Mouse (Mus musculus) hindbrain, embryonic 16.5 days (tissue): ENCODE measurements around the gene Bhmt. TPM values are rescaled to one million over a fixed set of nuclear protein-coding genes. Genes with fewer than 3 reads are reported as not detected.
A peak's percentile ranks its signal among the peaks of the same experiment; 100 is the strongest.
"Not testable (repeated sequence)": the region's sequence is repeated elsewhere in the genome, so short reads cannot be mapped to it uniquely, and the experiment has no call there.

ENCODE experiments used
- ATAC-seq: fragments of 200-750 bp; cut with Nextera tagmentation; 2 replicates; pipeline ENCODE4 v1.8.0; 2017; ENCODE audit warnings: moderate TSS enrichment, moderate library complexity
- H3K27ac ChIP-seq: fragments of 300-500 bp; sonication (generic); 2 replicates; pipeline ENCODE4 v1.5.1; 2014; ENCODE audit warnings: low read depth, mild to moderate bottlenecking, control low read depth, low read length, moderate library complexity
- H3K27me3 ChIP-seq: fragments of 300-500 bp; sonication (generic); replicated peaks from 2 replicates; pipeline ENCODE4 v1.6.1; 2014; ENCODE audit warnings: low read length; ENCODE audit not compliant: control insufficient read depth, insufficient read depth
- H3K36me3 ChIP-seq: fragments of 300-500 bp; sonication (generic); 2 replicates; pipeline ENCODE4 v1.6.1; 2014; ENCODE audit warnings: mild to moderate bottlenecking, low read length, moderate library complexity, mixed read lengths; ENCODE audit not compliant: control insufficient read depth, insufficient read depth
- H3K4me1 ChIP-seq: fragments of 300-500 bp; sonication (generic); 2 replicates; pipeline ENCODE4 v1.6.1; 2014; ENCODE audit warnings: low read depth, low read length; ENCODE audit not compliant: control insufficient read depth, insufficient read depth
- H3K4me2 ChIP-seq: fragments of 300-500 bp; sonication (generic); 2 replicates; pipeline ENCODE4 v1.6.1; 2014; ENCODE audit warnings: mild to moderate bottlenecking, low read length, control low read depth, moderate library complexity
- H3K4me3 ChIP-seq: fragments of 300-500 bp; sonication (generic); 2 replicates; pipeline ENCODE4 v1.5.1; 2014; ENCODE audit warnings: mild to moderate bottlenecking, low read length, control low read depth, moderate library complexity
- H3K9ac ChIP-seq: fragments of 300-500 bp; sonication (generic); 2 replicates; pipeline ENCODE4 v1.6.1; 2014; ENCODE audit warnings: low read depth, mild to moderate bottlenecking, control low read depth, low read length, moderate library complexity
- H3K9me3 ChIP-seq: fragments of 300-500 bp; sonication (generic); 2 replicates; pipeline ENCODE4 v1.6.1; 2014; ENCODE audit warnings: mild to moderate bottlenecking, low read length, moderate library complexity; ENCODE audit not compliant: control insufficient read depth
- WGBS: fragments of 180-500 bp; shearing (Covaris S2); extraction: QIAGEN DNeasy Blood & Tissue Kit; methylation state at CpG from one replicate; pipeline ENCODE4 v1.1.7; 2014; 5-methylcytosine and 5-hydroxymethylcytosine counted together
- polyA plus RNA-seq: library from polyadenylated mRNA; unstranded; fragments of >200 nt; fragmentation: Nextera tagmentation; extraction: Ambion mirVana; gene quantifications from 2 replicates; pipeline ENCODE4 v1.2.1, GENCODE M21; 2015

The Bhmt gene
- polyA plus RNA-seq, 1 experiment from 2014 or later = 0.68 TPM

GRCm38 (mm10) chr13:93613771-93614170, 24.0 kb downstream of the Bhmt start:
- no peak overlapping the region for H3K9ac ChIP-seq
- H3K9me3 ChIP-seq = no peaks in the 10 kb centered on the region
- no peak overlapping the region for H3K4me2 ChIP-seq
- ATAC-seq = no peak
- no peaks in the 10 kb centered on the region for H3K4me1 ChIP-seq
- H3K27me3 ChIP-seq = no peaks in the 10 kb centered on the region
- 66% methylated on average over 4 of the region's 4 CpGs for WGBS
- H3K4me3 ChIP-seq = no peak overlapping the region
- H3K36me3 ChIP-seq = no peaks in the 10 kb centered on the region
- no peak overlapping the region for H3K27ac ChIP-seq

GRCm38 (mm10) chr13:93612660-93613607, 24.8 kb downstream of the Bhmt start:
- 57% methylated on average over 19 of the region's 19 CpGs for WGBS
- ATAC-seq = peak; percentile 75
- Histone ChIP-seq H3K4me2 (no peak overlapping the region), H3K9ac (no peak overlapping the region), H3K4me1 (no peaks in the 10 kb centered on the region), H3K36me3 (no peaks in the 10 kb centered on the region), H3K9me3 (no peaks in the 10 kb centered on the region), H3K27me3 (no peaks in the 10 kb centered on the region), H3K27ac (no peak overlapping the region), H3K4me3 (no peak overlapping the region)

- Histone ChIP-seq H3K9ac (no peak overlapping the region), H3K4me2 (no peak overlapping the region), H3K36me3 (no peaks in the 10 kb centered on the region), H3K9me3 (no peaks in the 10 kb centered on the region), H3K4me1 (no peaks in the 10 kb centered on the region), H3K27me3 (no peaks in the 10 kb centered on the region), H3K4me3 (no peak overlapping the region), H3K27ac (no peak overlapping the region)
- WGBS = 86% methylated on average over 2 of the region's 2 CpGs
- ATAC-seq = no peak
Observed at GRCm38 (mm10) chr13:93608476-93608875, 29.3 kb downstream of the Bhmt start.

GRCm38 (mm10) chr13:93607701-93608100, 30.1 kb downstream of the Bhmt start:
- no peaks in the 10 kb centered on the region for H3K9me3 ChIP-seq
- H3K36me3 ChIP-seq = no peaks in the 10 kb centered on the region
- no peaks in the 10 kb centered on the region for H3K27me3 ChIP-seq
- H3K4me1 ChIP-seq = no peaks in the 10 kb centered on the region
- H3K9ac ChIP-seq = no peak overlapping the region
- no peak overlapping the region for H3K27ac ChIP-seq
- no peak for ATAC-seq
- 98% methylated on average over 3 of the region's 3 CpGs for WGBS
- H3K4me2 ChIP-seq = no peak overlapping the region
- H3K4me3 ChIP-seq = no peak overlapping the region

- ATAC-seq = no peak
- Histone ChIP-seq H3K4me2 (no peak overlapping the region), H3K9me3 (no peaks in the 10 kb centered on the region), H3K36me3 (no peaks in the 10 kb centered on the region), H3K9ac (no peak overlapping the region), H3K27me3 (no peaks in the 10 kb centered on the region), H3K27ac (no peak overlapping the region), H3K4me1 (no peaks in the 10 kb centered on the region), H3K4me3 (no peak overlapping the region)
- WGBS = 72% methylated on average over 13 of the region's 13 CpGs
Observed at GRCm38 (mm10) chr13:93606868-93607578, 30.7 kb downstream of the Bhmt start.

GRCm38 (mm10) chr13:93604698-93605097, 33.1 kb downstream of the Bhmt start:
- Histone ChIP-seq H3K4me2 (no peak overlapping the region), H3K9me3 (no peaks in the 10 kb centered on the region), H3K4me3 (no peak overlapping the region), H3K36me3 (no peaks in the 10 kb centered on the region), H3K9ac (no peak overlapping the region), H3K27ac (no peak overlapping the region), H3K4me1 (no peaks in the 10 kb centered on the region), H3K27me3 (no peaks in the 10 kb centered on the region)
- no peak for ATAC-seq
- WGBS = 78% methylated on average over 4 of the region's 4 CpGs

GRCm38 (mm10) chr13:93601527-93601926, 36.2 kb downstream of the Bhmt start:
- 88% methylated on average over 11 of the region's 11 CpGs for WGBS
- no peak overlapping the region for H3K4me2 ChIP-seq
- no peak overlapping the region for H3K27ac ChIP-seq
- no peaks in the 10 kb centered on the region for H3K27me3 ChIP-seq
- H3K4me1 ChIP-seq = no peaks in the 10 kb centered on the region
- no peak overlapping the region for H3K4me3 ChIP-seq
- ATAC-seq = no peak
- no peaks in the 10 kb centered on the region for H3K9me3 ChIP-seq
- H3K9ac ChIP-seq = no peak overlapping the region
- H3K36me3 ChIP-seq = no peaks in the 10 kb centered on the region

GRCm38 (mm10) chr13:93593040-93593699, 44.6 kb downstream of the Bhmt start:
- Histone ChIP-seq H3K4me1 (no peaks in the 10 kb centered on the region), H3K27ac (no peak overlapping the region), H3K9me3 (no peaks in the 10 kb centered on the region), H3K36me3 (no peaks in the 10 kb centered on the region), H3K9ac (no peak overlapping the region), H3K4me2 (no peak overlapping the region), H3K27me3 (no peaks in the 10 kb centered on the region), H3K4me3 (no peak overlapping the region)
- WGBS = 90% methylated on average over 2 of the region's 2 CpGs
- no peak for ATAC-seq

GRCm38 (mm10) chr13:93582526-93582925, 55.2 kb downstream of the Bhmt start:
- H3K4me1 ChIP-seq, H3K36me3 ChIP-seq, H3K4me2 ChIP-seq, H3K27ac ChIP-seq, ATAC-seq, H3K27me3 ChIP-seq, H3K9me3 ChIP-seq, H3K9ac ChIP-seq, H3K4me3 ChIP-seq: not testable (repeated sequence)
- WGBS = 90% methylated on average over 9 of the region's 9 CpGs
